Mouse (Mus musculus): Measurements from ENCODE around the gene Ptpn12. TPM values are rescaled to one million over a fixed set of nuclear protein-coding genes. Genes with fewer than 3 reads are reported as not detected.

The Ptpn12 gene
- polyA plus RNA-seq, 1 experiment from 2014 or later = 30.8 TPM

DNA sequence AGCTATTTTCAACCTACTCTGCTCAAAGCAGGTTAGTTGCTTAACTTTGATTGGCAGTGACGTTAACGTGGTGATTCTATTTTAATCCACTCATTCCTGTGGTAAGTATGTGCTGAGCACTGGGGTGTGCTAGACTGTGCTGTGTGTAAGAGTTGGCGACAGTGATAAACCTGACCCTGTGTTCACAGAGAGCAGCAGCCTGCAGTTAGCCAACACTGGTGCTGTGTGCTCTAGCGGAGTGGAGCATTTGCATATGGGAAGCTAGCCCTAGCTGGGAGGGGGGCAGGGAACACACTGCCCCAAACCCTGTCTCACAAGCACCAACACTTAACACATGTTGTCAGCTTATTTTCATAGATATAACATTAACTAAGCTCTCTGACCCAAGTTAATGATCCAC, 87.8 kb downstream of the Ptpn12 start:
- no peak overlapping the region for H3K4me2 ChIP-seq (replicated peaks; ENCODE audit: low read depth, low read length)
- H3K4me3 ChIP-seq (ENCODE audit: low read length) = no peak overlapping the region
- ATAC-seq (ENCODE audit: low FRiP score, low TSS enrichment) = peak; percentile 83; the same call in 1 of the 2 replicates

DNA sequence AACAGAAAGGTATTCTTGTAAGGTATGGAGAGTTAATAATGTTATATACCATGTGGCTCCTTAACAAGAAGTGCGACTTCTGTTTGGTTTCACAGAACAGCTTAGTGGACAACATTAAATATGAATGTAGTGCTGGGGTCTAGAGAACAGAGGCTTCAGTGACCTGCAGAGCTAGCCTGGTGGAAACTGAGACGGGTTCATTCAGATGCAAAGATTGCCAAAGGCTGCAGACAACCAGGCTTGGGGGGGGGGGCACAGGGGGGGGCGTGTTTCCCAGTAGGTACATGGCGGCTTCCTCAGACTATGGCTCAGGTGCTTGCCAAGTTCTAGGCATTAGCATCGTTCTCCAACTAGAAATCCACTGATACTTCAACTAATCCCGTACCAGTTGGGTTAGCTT, 91.3 kb downstream of the Ptpn12 start:
- Histone ChIP-seq H3K4me3 (ENCODE audit: low read length) (no peak overlapping the region), H3K27ac (ENCODE audit: low read depth, low read length) (no peak overlapping the region), H3K9me3 (ENCODE audit: control insufficient read depth, low read length) (no peaks in the 10 kb centered on the region), H3K27me3 (ENCODE audit: control insufficient read depth, insufficient read depth, low read length) (no peaks in the 10 kb centered on the region), H3K36me3 (ENCODE audit: control insufficient read depth, insufficient read depth, low read length) (no peaks in the 10 kb centered on the region), H3K9ac (ENCODE audit: low read depth, low read length) (no peak overlapping the region), H3K4me2 (replicated peaks; ENCODE audit: low read depth, low read length) (no peak overlapping the region), H3K4me1 (ENCODE audit: control insufficient read depth, insufficient read depth, low read length) (no peaks in the 10 kb centered on the region)
- 85% methylated on average over 6 of the region's 6 CpGs for WGBS
- no peak for ATAC-seq (ENCODE audit: low FRiP score, low TSS enrichment)

More for the DNA sequence above, 87.8 kb downstream of the Ptpn12 start:
- no peaks in the 10 kb centered on the region for H3K27me3 ChIP-seq (ENCODE audit: control insufficient read depth, insufficient read depth, low read length)
- no peak overlapping the region for H3K9ac ChIP-seq (ENCODE audit: low read depth, low read length)
- H3K27ac ChIP-seq (ENCODE audit: low read depth, low read length) = no peak overlapping the region
- no peaks in the 10 kb centered on the region for H3K36me3 ChIP-seq (ENCODE audit: control insufficient read depth, insufficient read depth, low read length)
- no peaks in the 10 kb centered on the region for H3K4me1 ChIP-seq (ENCODE audit: control insufficient read depth, insufficient read depth, low read length)
- 32% methylated on average over 4 of the region's 4 CpGs for WGBS
- H3K9me3 ChIP-seq (ENCODE audit: control insufficient read depth, low read length) = no peaks in the 10 kb centered on the region

DNA sequence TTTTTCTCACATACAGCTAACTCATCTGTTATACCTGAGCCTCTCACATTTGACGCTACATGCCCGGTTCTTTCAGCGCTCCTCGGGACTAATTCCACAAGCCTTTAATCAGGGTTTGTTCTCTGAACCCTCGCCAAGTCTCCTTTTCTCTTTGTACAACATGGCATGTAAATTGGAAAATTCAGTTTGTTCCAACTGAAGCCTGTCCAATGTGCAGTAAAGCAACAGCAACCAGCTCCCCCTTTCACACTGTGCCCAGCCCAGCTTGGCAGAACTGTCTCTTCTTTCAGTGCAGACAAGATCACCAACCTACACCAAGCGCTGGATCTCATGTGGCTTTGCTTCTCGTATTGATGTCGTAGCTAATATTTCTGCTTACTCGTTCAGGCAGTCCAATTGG, 92.4 kb downstream of the Ptpn12 start:
- no peak overlapping the region for H3K9ac ChIP-seq (ENCODE audit: low read depth, low read length)
- 93% methylated on average over 9 of the region's 9 CpGs for WGBS
- no peaks in the 10 kb centered on the region for H3K27me3 ChIP-seq (ENCODE audit: control insufficient read depth, insufficient read depth, low read length)
- no peaks in the 10 kb centered on the region for H3K9me3 ChIP-seq (ENCODE audit: control insufficient read depth, low read length)
- no peak for ATAC-seq (ENCODE audit: low FRiP score, low TSS enrichment)
- H3K4me1 ChIP-seq (ENCODE audit: control insufficient read depth, insufficient read depth, low read length) = no peaks in the 10 kb centered on the region
- H3K4me3 ChIP-seq (ENCODE audit: low read length) = no peak overlapping the region
- no peaks in the 10 kb centered on the region for H3K36me3 ChIP-seq (ENCODE audit: control insufficient read depth, insufficient read depth, low read length)
- H3K4me2 ChIP-seq (replicated peaks; ENCODE audit: low read depth, low read length) = no peak overlapping the region
- no peak overlapping the region for H3K27ac ChIP-seq (ENCODE audit: low read depth, low read length)

DNA sequence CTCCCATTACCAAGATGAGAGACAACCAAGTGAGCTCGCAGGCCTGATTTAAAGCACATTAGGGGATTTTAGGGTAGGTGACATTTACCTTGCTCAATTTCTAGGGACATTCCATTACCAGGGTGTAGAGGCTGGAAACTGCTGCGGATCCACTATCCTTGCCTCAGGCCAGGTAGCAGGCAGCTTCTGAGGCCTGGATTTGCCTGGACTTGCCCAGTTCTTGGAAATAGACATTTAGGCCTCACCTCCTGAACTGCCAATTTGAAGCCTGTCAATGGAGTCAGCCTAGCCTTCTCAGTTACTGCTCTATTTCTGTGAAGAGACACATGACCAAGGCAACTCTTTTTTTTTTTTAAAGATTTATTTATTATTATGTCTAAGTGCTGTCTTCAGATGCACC, 94.8 kb downstream of the Ptpn12 start:
- H3K4me2 ChIP-seq (replicated peaks; ENCODE audit: low read depth, low read length) = no peak overlapping the region
- H3K9me3 ChIP-seq (ENCODE audit: control insufficient read depth, low read length) = peaks cover 9% of the 10 kb centered on the region; the same call in 1 of the 2 replicates
- no peaks in the 10 kb centered on the region for H3K36me3 ChIP-seq (ENCODE audit: control insufficient read depth, insufficient read depth, low read length)
- ATAC-seq (ENCODE audit: low FRiP score, low TSS enrichment) = no peak
- no peaks in the 10 kb centered on the region for H3K27me3 ChIP-seq (ENCODE audit: control insufficient read depth, insufficient read depth, low read length)
- no peak overlapping the region for H3K4me3 ChIP-seq (ENCODE audit: low read length)
- no peak overlapping the region for H3K27ac ChIP-seq (ENCODE audit: low read depth, low read length)
- no peaks in the 10 kb centered on the region for H3K4me1 ChIP-seq (ENCODE audit: control insufficient read depth, insufficient read depth, low read length)
- no peak overlapping the region for H3K9ac ChIP-seq (ENCODE audit: low read depth, low read length)
- WGBS = 96% methylated on average over 2 of the region's 2 CpGs

DNA sequence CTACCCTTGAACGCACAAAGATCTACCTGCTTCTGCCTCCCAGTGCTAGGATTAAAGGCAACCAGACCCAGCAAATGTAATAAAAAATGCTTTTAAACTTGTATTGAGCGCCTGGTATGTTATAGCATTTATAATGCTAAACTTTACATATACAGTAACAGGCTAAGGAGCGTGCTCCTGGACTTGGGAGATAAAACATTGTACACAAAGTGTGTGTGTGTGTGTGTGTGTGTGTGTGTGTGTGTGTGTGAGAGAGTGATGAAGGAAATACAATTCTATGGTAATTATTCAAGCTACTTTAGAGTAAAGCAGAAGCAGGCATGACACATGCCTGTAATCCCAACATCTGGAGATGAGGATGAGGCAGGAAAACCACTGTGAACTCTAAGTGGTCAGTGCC, 99.4 kb downstream of the Ptpn12 start, which contains the start of gene Rsbn1l:
TSS of gene Rsbn1l (minus strand) at position 101 of the 400 bp plus-strand sequence.
- no peak within 1 kb of the TSS for H3K9ac ChIP-seq (ENCODE audit: low read depth, low read length)
- no peak within 1 kb of the TSS for H3K4me3 ChIP-seq (ENCODE audit: low read length)
- no peaks in the 10 kb centered on the region for H3K36me3 ChIP-seq (ENCODE audit: control insufficient read depth, insufficient read depth, low read length)
- no peak within 1 kb of the TSS for H3K27ac ChIP-seq (ENCODE audit: low read depth, low read length)
- H3K4me1 ChIP-seq (ENCODE audit: control insufficient read depth, insufficient read depth, low read length) = no peaks in the 10 kb centered on the region
- WGBS = 97% methylated on average over 3 of the region's 3 CpGs
- no peaks in the 10 kb centered on the region for H3K27me3 ChIP-seq (ENCODE audit: control insufficient read depth, insufficient read depth, low read length)
- ATAC-seq (ENCODE audit: low FRiP score, low TSS enrichment) = no peak
- no peak within 1 kb of the TSS for H3K4me2 ChIP-seq (replicated peaks; ENCODE audit: low read depth, low read length)
- peaks cover 9% of the 10 kb centered on the region; the same call in 1 of the 2 replicates for H3K9me3 ChIP-seq (ENCODE audit: control insufficient read depth, low read length)

DNA sequence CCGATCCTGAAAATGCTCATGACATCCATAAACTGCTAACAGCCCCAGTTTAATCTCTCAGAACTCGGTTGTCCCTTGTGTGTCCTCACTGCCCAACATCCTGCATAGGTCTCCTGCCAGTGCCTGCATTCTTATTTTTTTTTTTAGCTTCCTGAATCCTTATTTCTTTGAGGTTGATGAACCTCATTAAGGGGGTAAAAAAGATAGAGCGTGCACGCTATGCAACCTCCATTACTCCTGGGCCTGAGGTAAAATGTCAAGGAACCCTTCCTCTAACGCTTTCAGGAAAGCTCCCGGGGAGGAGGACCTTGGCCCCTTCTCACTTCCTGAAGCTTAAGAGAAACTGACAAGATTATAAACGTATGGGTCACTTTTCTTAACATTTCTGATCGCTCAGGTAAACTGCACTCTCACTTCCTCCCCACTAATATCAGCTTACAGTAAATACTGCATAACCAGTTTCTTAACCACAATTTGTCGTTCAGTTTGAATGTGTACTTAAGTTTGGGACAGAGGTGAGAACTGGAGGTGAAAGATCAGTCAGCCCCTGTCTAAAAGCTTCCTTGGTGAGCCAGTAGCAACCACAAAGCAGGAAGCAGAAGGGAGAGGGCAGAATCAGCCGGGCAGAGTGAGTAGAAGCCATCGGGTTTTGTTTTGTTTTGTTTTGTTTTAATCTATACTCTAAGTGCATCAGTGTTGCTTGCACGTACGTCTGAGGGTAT, 100.4 kb downstream of the Ptpn12 start:
- H3K4me1 ChIP-seq (ENCODE audit: control insufficient read depth, insufficient read depth, low read length) = no peaks in the 10 kb centered on the region
- WGBS = 49% methylated on average over 13 of the region's 13 CpGs
- no peaks in the 10 kb centered on the region for H3K36me3 ChIP-seq (ENCODE audit: control insufficient read depth, insufficient read depth, low read length)
- no peak overlapping the region for H3K27ac ChIP-seq (ENCODE audit: low read depth, low read length)
- no peak overlapping the region for H3K9ac ChIP-seq (ENCODE audit: low read depth, low read length)
- H3K9me3 ChIP-seq (ENCODE audit: control insufficient read depth, low read length) = peaks cover 9% of the 10 kb centered on the region; the same call in 1 of the 2 replicates
- H3K4me3 ChIP-seq (ENCODE audit: low read length) = no peak overlapping the region
- H3K4me2 ChIP-seq (replicated peaks; ENCODE audit: low read depth, low read length) = no peak overlapping the region
- no peak for ATAC-seq (ENCODE audit: low FRiP score, low TSS enrichment)
- no peaks in the 10 kb centered on the region for H3K27me3 ChIP-seq (ENCODE audit: control insufficient read depth, insufficient read depth, low read length)

DNA sequence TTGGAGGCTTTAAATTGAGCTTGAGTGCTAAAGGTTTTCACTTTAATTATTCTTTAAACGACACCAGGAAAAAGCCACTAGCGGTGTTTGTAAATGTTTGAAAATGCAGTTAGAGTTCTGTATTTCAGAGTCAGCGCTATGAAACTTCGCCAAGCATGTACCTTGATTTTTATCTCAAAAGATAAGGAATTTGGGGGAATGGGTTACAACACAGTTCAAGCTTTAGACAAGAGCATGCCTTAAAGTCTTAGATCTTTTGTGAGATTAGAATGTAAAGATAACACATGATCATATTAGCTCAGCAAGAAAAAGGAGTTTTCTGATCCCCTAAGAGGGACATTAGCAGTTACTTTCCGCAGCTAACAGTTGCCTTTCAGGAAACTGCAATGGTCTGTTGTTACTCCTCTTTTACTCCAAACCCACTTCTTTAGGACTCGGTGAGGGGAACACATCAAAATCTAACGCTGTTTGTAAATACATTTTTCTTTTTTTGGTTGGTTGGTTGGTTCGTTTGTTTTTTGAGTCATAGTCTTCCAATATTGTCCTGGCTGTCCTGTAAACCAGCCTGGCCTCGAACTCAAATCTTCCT, 103.3 kb downstream of the Ptpn12 start:
- Histone ChIP-seq H3K9ac (ENCODE audit: low read depth, low read length) (peak overlapping the region; percentile 55), H3K4me3 (ENCODE audit: low read length) (peak overlapping the region; percentile 85), H3K27me3 (ENCODE audit: control insufficient read depth, insufficient read depth, low read length) (no peaks in the 10 kb centered on the region), H3K4me2 (replicated peaks; ENCODE audit: low read depth, low read length) (peak overlapping the region; percentile 36), H3K4me1 (ENCODE audit: control insufficient read depth, insufficient read depth, low read length) (no peaks in the 10 kb centered on the region; the same call in 1 of the 2 replicates), H3K27ac (ENCODE audit: low read depth, low read length) (no peak overlapping the region), H3K9me3 (ENCODE audit: control insufficient read depth, low read length) (peaks cover 4% of the 10 kb centered on the region; the same call in 1 of the 2 replicates), H3K36me3 (ENCODE audit: control insufficient read depth, insufficient read depth, low read length) (no peaks in the 10 kb centered on the region)
- WGBS = 18% methylated on average over 9 of the region's 9 CpGs
- ATAC-seq (ENCODE audit: low FRiP score, low TSS enrichment) = no peak

DNA sequence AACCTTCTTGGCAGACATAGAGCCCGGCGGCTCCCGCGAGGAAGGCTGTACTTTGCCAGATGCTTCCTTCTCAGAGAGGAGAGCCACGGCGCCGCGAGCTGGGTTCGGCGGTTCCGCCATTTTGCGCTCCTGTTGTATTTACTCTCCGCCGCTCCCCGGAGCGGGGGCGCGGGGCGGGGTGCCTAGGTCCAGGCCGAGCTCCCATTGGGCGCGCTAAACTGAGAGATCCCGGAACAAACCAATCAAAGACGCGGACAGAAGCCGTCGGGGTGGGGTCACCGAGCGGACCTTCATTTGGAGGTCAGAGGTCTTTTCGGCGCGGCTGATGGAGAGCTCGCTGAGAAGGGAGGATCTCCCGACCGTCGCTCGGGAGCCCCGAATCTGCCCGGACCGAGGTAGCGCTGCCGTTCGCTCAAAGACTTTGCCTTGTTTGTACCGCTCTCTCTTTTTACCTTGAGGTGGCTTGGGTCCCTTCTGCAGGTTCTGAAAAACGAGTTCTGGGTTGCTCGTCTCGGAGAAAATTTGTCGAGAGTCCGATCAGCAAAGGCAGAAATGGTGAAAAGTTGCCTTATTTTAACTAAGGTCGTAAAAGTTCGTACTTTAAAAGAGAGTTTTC, 103.9 kb downstream of the Ptpn12 start:
- Histone ChIP-seq H3K9ac (ENCODE audit: low read depth, low read length) (peak overlapping the region; percentile 91), H3K4me3 (ENCODE audit: low read length) (peak overlapping the region; percentile 85), H3K27me3 (ENCODE audit: control insufficient read depth, insufficient read depth, low read length) (no peaks in the 10 kb centered on the region), H3K9me3 (ENCODE audit: control insufficient read depth, low read length) (peaks cover under 1% of the 10 kb centered on the region; the same call in 1 of the 2 replicates), H3K27ac (ENCODE audit: low read depth, low read length) (peak overlapping the region; percentile 99), H3K4me2 (replicated peaks; ENCODE audit: low read depth, low read length) (peak overlapping the region; percentile 68), H3K4me1 (ENCODE audit: control insufficient read depth, insufficient read depth, low read length) (no peaks in the 10 kb centered on the region; the same call in 1 of the 2 replicates), H3K36me3 (ENCODE audit: control insufficient read depth, insufficient read depth, low read length) (no peaks in the 10 kb centered on the region)
- under 1% methylated on average over 47 of the region's 51 CpGs for WGBS
- peak; percentile 100 for ATAC-seq (ENCODE audit: low FRiP score, low TSS enrichment)
